In the genomic region with DNA sequence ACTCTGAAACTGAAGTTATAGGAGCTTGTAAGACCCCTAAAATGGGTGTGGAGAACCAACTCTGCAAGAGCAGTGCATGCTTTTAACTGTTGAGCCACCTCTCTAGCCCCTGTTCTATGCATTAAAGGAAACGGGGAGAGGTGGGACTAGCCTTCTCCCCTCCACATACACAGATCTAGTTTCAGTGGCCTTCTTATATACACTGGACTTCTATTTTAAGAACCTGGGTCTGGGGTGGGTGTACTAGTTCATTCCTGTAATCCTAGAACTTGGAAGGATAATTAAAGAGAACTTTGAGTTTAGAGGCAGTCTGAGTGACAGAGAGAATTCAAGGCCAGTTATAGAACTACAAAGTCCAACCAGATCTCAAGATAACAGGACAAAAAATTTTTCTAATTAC, we compare ENCODE assay signal across 20 mouse cellular contexts. TPM values are rescaled to one million over a fixed set of nuclear protein-coding genes. Genes with fewer than 3 reads are reported as not detected.
A peak's percentile ranks its signal among the peaks of the same experiment; 100 is the strongest.
DNase-seq lines count a peak whose midpoint lies in the region; ATAC-seq and TF ChIP-seq lines count a peak whose summit lies in the region.
"Had no signal": no experiment of that assay in that cellular context is flagged by ENCODE, and none has a peak within 500 bp of the region (broad histone marks: within the 10 kb centered on the region; RNA-seq: fewer than 3 reads in every experiment).

No protein-coding gene starts in this region.

- TF ChIP-seq POLR2A in limb, embryonic 14.5 days (IDR thresholded peaks at IDR 0.05; ENCODE audit: borderline replicate concordance, extremely low read depth, insufficient read depth, insufficient read length): no peak

- H3K9ac ChIP-seq in heart, embryonic 12.5 days: no peak overlapping the region
- H3K9ac ChIP-seq in limb, embryonic 14.5 days (ENCODE audit: low read depth, low read length, severe bottlenecking): no peak overlapping the region
- H3K9ac ChIP-seq: embryonic facial prominence, embryonic 13.5 days; forebrain, embryonic 12.5 days; forebrain, embryonic 15.5 days; heart, embryonic 13.5 days; hindbrain, embryonic 14.5 days had no signal

- no peak overlapping the region for H3K27ac ChIP-seq in heart, embryonic 12.5 days (ENCODE audit: poor library complexity, severe bottlenecking)
- H3K27ac ChIP-seq in limb, embryonic 14.5 days (replicated peaks; ENCODE audit: low read depth, low read length): no peak overlapping the region
- no peak overlapping the region for H3K27ac ChIP-seq in limb, embryonic 10.5 days
- H3K27ac ChIP-seq: embryonic facial prominence, embryonic 13.5 days; forebrain, embryonic 12.5 days; forebrain, embryonic 15.5 days; heart, embryonic 13.5 days; hindbrain, embryonic 14.5 days; hindbrain, postnatal 0 days had no signal

- no peaks in the 10 kb centered on the region for H3K27me3 ChIP-seq in heart, embryonic 12.5 days (replicated peaks)
- H3K27me3 ChIP-seq in limb, embryonic 14.5 days (ENCODE audit: control insufficient read depth, insufficient read depth, low read length): no peaks in the 10 kb centered on the region
- H3K27me3 ChIP-seq in limb, embryonic 10.5 days (ENCODE audit: low read depth, poor library complexity, severe bottlenecking): no peaks in the 10 kb centered on the region
- H3K27me3 ChIP-seq: embryonic facial prominence, embryonic 13.5 days; forebrain, embryonic 12.5 days; forebrain, embryonic 15.5 days; heart, embryonic 13.5 days had no signal

- no peaks in the 10 kb centered on the region for H3K9me3 ChIP-seq in heart, embryonic 12.5 days (replicated peaks)
- no peaks in the 10 kb centered on the region for H3K9me3 ChIP-seq in limb, embryonic 14.5 days (ENCODE audit: control insufficient read depth, low read length)
- no peaks in the 10 kb centered on the region for H3K9me3 ChIP-seq in limb, embryonic 10.5 days (replicated peaks)
- H3K9me3 ChIP-seq: embryonic facial prominence, embryonic 13.5 days; forebrain, embryonic 12.5 days; forebrain, embryonic 15.5 days; heart, embryonic 13.5 days had no signal

- peak; percentile 68 for DNase-seq in heart, adult 11 months
- no peak for DNase-seq in limb, embryonic 14.5 days (ENCODE audit: low spot score)
- DNase-seq in limb, embryonic 10.5 days (ENCODE audit: low spot score): no peak
- peak; percentile 11 for DNase-seq in skeletal muscle tissue, adult 2 months (ENCODE audit: low read depth, low spot score)
- no peak for DNase-seq in urinary bladder, postnatal 14 days (ENCODE audit: low spot score)
- DNase-seq: adrenal gland, postnatal 14 days; cerebellum, adult 11 months; cerebellum, adult 9-11 months; gastrocnemius, postnatal 14 days had no signal

- peaks cover 17% of the 10 kb centered on the region for H3K4me1 ChIP-seq in heart, embryonic 12.5 days (replicated peaks)
- no peaks in the 10 kb centered on the region; the same call in 1 of the 2 replicates for H3K4me1 ChIP-seq in limb, embryonic 14.5 days (ENCODE audit: control insufficient read depth, insufficient read depth, low read length)
- 0 out of 2 replicates have a peak, but pooled peaks cover 2% of the 10 kb centered on the region for H3K4me1 ChIP-seq in limb, embryonic 10.5 days
- H3K4me1 ChIP-seq: forebrain, embryonic 12.5 days had no signal

- no peak overlapping the region for H3K4me3 ChIP-seq in heart, embryonic 12.5 days
- no peak overlapping the region for H3K4me3 ChIP-seq in limb, embryonic 14.5 days (replicated peaks; ENCODE audit: low read length)
- H3K4me3 ChIP-seq in limb, embryonic 10.5 days: no peak overlapping the region
- H3K4me3 ChIP-seq: embryonic facial prominence, embryonic 13.5 days; forebrain, embryonic 12.5 days; forebrain, embryonic 15.5 days; heart, embryonic 13.5 days had no signal

- H3K36me3 ChIP-seq in heart, embryonic 12.5 days: no peaks in the 10 kb centered on the region
- no peaks in the 10 kb centered on the region for H3K36me3 ChIP-seq in limb, embryonic 14.5 days (ENCODE audit: control insufficient read depth, insufficient read depth, low read length)
- no peaks in the 10 kb centered on the region for H3K36me3 ChIP-seq in limb, embryonic 10.5 days
- H3K36me3 ChIP-seq: embryonic facial prominence, embryonic 13.5 days; forebrain, embryonic 12.5 days; forebrain, embryonic 15.5 days; heart, embryonic 13.5 days had no signal

- no peak for ATAC-seq in heart, embryonic 12.5 days (ENCODE audit: insufficient number of reproducible peaks, low FRiP score)
- ATAC-seq in limb, embryonic 14.5 days (ENCODE audit: low FRiP score, low read depth): 0 out of 2 replicates have a peak, but pooled peaks have one; percentile 37
- ATAC-seq: CD4-positive, CD25-positive, alpha-beta regulatory T cell, adult 4 months; forebrain, embryonic 15.5 days; hindbrain, postnatal 0 days; inflammation-experienced regulatory T-cells, adult 6 months had no signal

- 54% methylated on average over 1 of the region's 1 CpGs for WGBS in heart, embryonic 12.5 days
- WGBS in limb, embryonic 14.5 days: 52% methylated on average over 1 of the region's 1 CpGs
- WGBS in limb, embryonic 10.5 days: 82% methylated on average over 1 of the region's 1 CpGs

- H3K4me2 ChIP-seq in heart, embryonic 12.5 days: no peak overlapping the region
- no peak overlapping the region for H3K4me2 ChIP-seq in limb, embryonic 14.5 days (replicated peaks; ENCODE audit: low read depth, low read length, severe bottlenecking)
- H3K4me2 ChIP-seq: embryonic facial prominence, embryonic 13.5 days; forebrain, embryonic 12.5 days; forebrain, embryonic 15.5 days; heart, embryonic 13.5 days; hindbrain, embryonic 14.5 days had no signal

RNA-seq across cellular contexts. Expression of a gene that starts 24.6 kb away (rescaled TPM):
- 0.26 TPM in 1 of 2 replicates, not detected in the other for polyA plus RNA-seq in heart, embryonic 12.5 days (2016; fragmentation: Nextera tagmentation; extraction: Ambion mirVana)
- polyA plus RNA-seq in limb, embryonic 14.5 days (2012; rRNA removed): 0.35 and 0.50 TPM in 2 replicates
- polyA plus RNA-seq in limb, embryonic 14.5 days (2014; fragmentation: Nextera tagmentation; extraction: Ambion mirVana): 0.30 and 0.58 TPM in 2 replicates
- polyA plus RNA-seq in limb, embryonic 10.5 days (2016; fragmentation: Nextera tagmentation; extraction: Ambion mirVana): 0.06 TPM in 1 of 2 replicates, not detected in the other
- polyA plus RNA-seq: C2C12; hindbrain, embryonic 11.5 days had no signal

Comparison
In these comparisons a context has a peak if more than half of its experiments do, and no peak if none do; other contexts are left out.
1. DNase-seq: peak in heart, adult 11 months (single experiment) and skeletal muscle tissue, adult 2 months (single experiment); none in limb, embryonic 14.5 days (single experiment), limb, embryonic 10.5 days (single experiment) and urinary bladder, postnatal 14 days (single experiment).